Mouse (Mus musculus) kidney, adult 2 months (tissue): ENCODE data around the gene Ttll3.

Experiments used
- CTCF ChIP-seq: fragments of 200-500 bp; conservative IDR thresholded peaks from 2 replicates; pipeline ENCODE4 v1.5.1; 2011; ENCODE audit warnings: low read depth, mild to moderate bottlenecking, control low read depth, low read length, moderate library complexity, mixed read lengths; ENCODE audit not compliant: insufficient read depth, insufficient read length
- POLR2A ChIP-seq: fragments of 200-500 bp; IDR thresholded peaks from one replicate; pipeline ENCODE4 v1.6.1; 2011; ENCODE audit warnings: low read depth, low read length, control low read depth

DNA sequence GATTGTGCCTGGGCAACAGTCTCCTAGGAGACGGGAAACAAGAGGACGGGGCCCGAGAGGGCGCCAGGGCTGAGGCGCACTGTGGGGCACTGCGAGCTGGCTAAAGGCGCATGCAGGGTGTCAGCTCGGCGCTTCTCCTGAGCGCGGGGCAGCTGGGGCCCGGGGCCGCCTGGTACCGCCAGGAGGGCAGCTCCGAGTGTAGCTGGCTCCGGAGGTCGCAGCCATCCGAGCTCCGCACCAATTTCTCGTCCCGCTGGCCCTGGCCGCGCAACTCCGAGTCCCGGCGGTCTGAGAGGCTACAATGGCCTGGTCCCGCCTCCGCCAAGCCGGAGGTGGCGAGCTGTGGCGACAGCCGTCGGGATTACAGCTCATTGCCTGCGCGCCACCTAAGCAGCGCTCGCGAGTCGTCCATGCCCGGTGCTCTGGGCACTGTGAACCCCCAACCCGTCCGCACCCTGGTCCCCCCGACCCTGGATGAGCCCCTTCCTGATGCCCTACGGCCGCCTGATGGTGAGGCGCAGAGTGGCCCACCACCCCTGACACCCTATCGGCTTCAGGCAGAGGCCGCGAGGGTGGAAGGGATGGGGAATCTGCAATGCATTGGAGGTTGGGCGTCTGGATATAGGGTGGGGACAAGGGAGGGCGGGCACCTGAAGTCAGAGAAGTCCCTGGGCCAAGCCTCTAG is 3.5 kb downstream of the Ttll3 start:
- TF ChIP-seq CTCF (no peak), POLR2A (no peak)
